In genomic region chr3:122730741-122731235, GRCm38 (mm10) we compare ENCODE assay signal across 8 mouse cellular contexts. TPM values are rescaled to one million over a fixed set of nuclear protein-coding genes. Genes with fewer than 3 reads are reported as not detected.
DNase-seq lines count a peak whose midpoint lies in the region; ATAC-seq and TF ChIP-seq lines count a peak whose summit lies in the region.

No protein-coding gene starts in this region.

- H3K9ac ChIP-seq in ES-Bruce4 (ENCODE audit: low read depth, poor library complexity, severe bottlenecking): peak overlapping the region; percentile 90
- H3K9ac ChIP-seq in forebrain, embryonic 16.5 days (replicated peaks; ENCODE audit: low read depth, low read length): peak overlapping the region; percentile 95
- H3K9ac ChIP-seq in liver, embryonic 15.5 days: 0 out of 2 replicates have a peak overlapping the region, but pooled peaks have one; percentile 21

- H3K36me3 ChIP-seq in erythroblast, embryonic 14.5 days (ENCODE audit: control insufficient read depth): no peaks in the 10 kb centered on the region
- no peaks in the 10 kb centered on the region for H3K36me3 ChIP-seq in ES-Bruce4 (ENCODE audit: control insufficient read depth, insufficient read depth, low read length, poor library complexity, severe bottlenecking)
- H3K36me3 ChIP-seq in forebrain, embryonic 16.5 days (ENCODE audit: control insufficient read depth, insufficient read depth): no peaks in the 10 kb centered on the region
- no peaks in the 10 kb centered on the region for H3K36me3 ChIP-seq in liver, embryonic 15.5 days (replicated peaks)

- no peak for ATAC-seq in erythroblast, adult 5-6 weeks (replicated peaks; ENCODE audit: low FRiP score, poor library complexity, severe bottlenecking)
- peak; percentile 1; the same call in 1 of the 2 replicates for ATAC-seq in forebrain, embryonic 16.5 days
- ATAC-seq in liver, embryonic 15.5 days (ENCODE audit: insufficient read depth): no peak
- ATAC-seq in activated CD4-positive, CD25-positive, alpha-beta regulatory T cell, adult 4 months: no peak

- peaks cover 11% of the 10 kb centered on the region for H3K4me1 ChIP-seq in erythroblast, embryonic 14.5 days (ENCODE audit: control insufficient read depth)
- no peaks in the 10 kb centered on the region for H3K4me1 ChIP-seq in ES-Bruce4 (ENCODE audit: control insufficient read depth, insufficient read depth, low read length)
- peaks cover 11% of the 10 kb centered on the region for H3K4me1 ChIP-seq in forebrain, embryonic 16.5 days (replicated peaks; ENCODE audit: control insufficient read depth, insufficient read depth, low read length)
- H3K4me1 ChIP-seq in liver, embryonic 15.5 days (replicated peaks): peaks cover 10% of the 10 kb centered on the region; the same call in 1 of the 2 replicates

- no peak for DNase-seq in T-cell, adult 2 months (ENCODE audit: low spot score)
- no peak for DNase-seq in frontal cortex, postnatal 36 days (ENCODE audit: low spot score in 2 of 2)

- H3K4me3 ChIP-seq in erythroblast, embryonic 14.5 days (replicated peaks): peak overlapping the region; percentile 56
- peak overlapping the region; percentile 98 for H3K4me3 ChIP-seq in ES-Bruce4 (ENCODE audit: low read depth, low read length)
- peak overlapping the region; percentile 77 for H3K4me3 ChIP-seq in forebrain, embryonic 16.5 days (replicated peaks; ENCODE audit: low read length)
- peak overlapping the region; percentile 60 for H3K4me3 ChIP-seq in liver, embryonic 15.5 days (replicated peaks)

- peaks cover 34% of the 10 kb centered on the region for H3K27me3 ChIP-seq in erythroblast, embryonic 14.5 days (ENCODE audit: control insufficient read depth)
- no peaks in the 10 kb centered on the region; the same call in 1 of the 2 replicates for H3K27me3 ChIP-seq in ES-Bruce4 (ENCODE audit: control insufficient read depth, insufficient read depth, low read length, poor library complexity, severe bottlenecking)
- no peaks in the 10 kb centered on the region for H3K27me3 ChIP-seq in forebrain, embryonic 16.5 days (replicated peaks; ENCODE audit: control insufficient read depth, insufficient read depth, low read length)
- peaks cover 42% of the 10 kb centered on the region for H3K27me3 ChIP-seq in liver, embryonic 15.5 days

- no peak for TF ChIP-seq EP300 in ES-Bruce4 (IDR thresholded peaks at IDR 0.05; ENCODE audit: insufficient read depth, low read depth, low read length)

- 2% methylated on average over 13 of the region's 13 CpGs for WGBS in forebrain, embryonic 16.5 days
- under 1% methylated on average over 13 of the region's 13 CpGs for WGBS in liver, embryonic 15.5 days (ENCODE audit: insufficient replicate concordance)

- TF ChIP-seq CTCF in ES-Bruce4 (IDR thresholded peaks at IDR 0.05; ENCODE audit: low read depth, low read length): no peak

- H3K9me3 ChIP-seq in erythroblast, embryonic 14.5 days (ENCODE audit: control insufficient read depth, low read length): no peaks in the 10 kb centered on the region
- H3K9me3 ChIP-seq in ES-Bruce4 (replicated peaks; ENCODE audit: control insufficient read depth, insufficient read depth, low read length, poor library complexity, severe bottlenecking): no peaks in the 10 kb centered on the region
- H3K9me3 ChIP-seq in forebrain, embryonic 16.5 days (ENCODE audit: control insufficient read depth, low read length): no peaks in the 10 kb centered on the region
- H3K9me3 ChIP-seq in liver, embryonic 15.5 days (replicated peaks): no peaks in the 10 kb centered on the region

- no peak for TF ChIP-seq POLR2A in ES-Bruce4 (IDR thresholded peaks at IDR 0.05; ENCODE audit: insufficient read depth, low read length)

- peak overlapping the region; percentile 95 for H3K4me2 ChIP-seq in forebrain, embryonic 16.5 days (ENCODE audit: low read length)
- peak overlapping the region; percentile 80 for H3K4me2 ChIP-seq in liver, embryonic 15.5 days

- no peak overlapping the region for H3K27ac ChIP-seq in ES-Bruce4 (ENCODE audit: insufficient read depth, low read length)
- H3K27ac ChIP-seq in forebrain, embryonic 16.5 days (ENCODE audit: low read length): peak overlapping the region; percentile 87
- no peak overlapping the region for H3K27ac ChIP-seq in liver, embryonic 15.5 days (replicated peaks)

RNA-seq across cellular contexts. Expression of gene Pde5a, which starts 2.0 kb away (rescaled TPM):
- not detected in 2 replicates for polyA plus RNA-seq in erythroblast, embryonic 14.5 days (2012)
- total RNA-seq in erythroblast, adult 5-6 weeks (2015; ENCODE audit: low replicate concordance): 0.21 and 1.2 TPM in 2 replicates
- 0.77 and 1.4 TPM in 2 replicates for total RNA-seq in erythroblast, adult 5-6 weeks (2017; ENCODE audit: low replicate concordance)
- polyA plus RNA-seq in ES-Bruce4 (2011; ENCODE audit: insufficient read depth, insufficient read length, low read depth, missing spikeins): 9.5 and 10.2 TPM in 2 replicates
- 2.8 and 3.2 TPM in 2 replicates for polyA plus RNA-seq in forebrain, embryonic 16.5 days (2015; fragmentation: Nextera tagmentation; extraction: Ambion mirVana)
- 0.99 and 1.2 TPM in 2 replicates for polyA plus RNA-seq in liver, embryonic 15.5 days (2015; fragmentation: Nextera tagmentation; extraction: Ambion mirVana)
- polyA plus RNA-seq in activated CD4-positive, CD25-positive, alpha-beta regulatory T cell, adult 4 months (2017; shearing (Covaris generic)): under 1 TPM; 0.15 to 0.29 TPM

Comparison
In these comparisons a context has a peak if more than half of its experiments do, and no peak if none do; other contexts are left out.
1. H3K9ac ChIP-seq: peak in every context shown above with its lines; median percentile 95 in forebrain, embryonic 16.5 days; 90 in ES-Bruce4; 21 in liver, embryonic 15.5 days.